8 mouse cellular contexts compared by ENCODE assay signal in the genomic region with DNA sequence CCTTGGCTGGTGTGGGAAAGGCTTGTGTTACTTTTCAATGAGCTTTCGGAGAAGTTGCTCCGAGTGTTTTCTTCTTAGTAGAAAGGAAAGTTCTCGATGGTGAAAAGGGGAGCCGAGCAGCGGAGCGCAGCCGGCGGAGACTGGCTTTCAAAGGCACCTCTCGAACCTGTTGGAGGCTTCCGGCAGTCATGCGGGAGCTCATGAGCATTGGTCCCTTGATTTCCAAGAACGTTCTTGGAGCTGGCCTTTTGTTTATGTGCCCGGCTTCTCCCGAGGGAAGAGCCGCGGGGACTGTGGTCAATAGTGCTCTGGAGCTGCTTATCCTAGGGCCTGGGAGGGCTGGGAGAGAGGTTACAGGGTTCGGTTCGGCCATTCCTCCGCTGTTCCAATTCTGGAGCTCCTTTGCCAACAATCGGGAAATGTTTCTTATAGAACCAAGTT. TPM values are rescaled to one million over a fixed set of nuclear protein-coding genes. Genes with fewer than 3 reads are reported as not detected.
DNase-seq lines count a peak whose midpoint lies in the region; ATAC-seq and TF ChIP-seq lines count a peak whose summit lies in the region.

No protein-coding gene starts in this region.

- no peaks in the 10 kb centered on the region for H3K9me3 ChIP-seq in liver, embryonic 14.5 days (ENCODE audit: control insufficient read depth, low read length)

- H3K79me2 ChIP-seq in C2C12 (ENCODE audit: control insufficient read depth, insufficient read depth): no peaks in the 10 kb centered on the region

- peak overlapping the region; percentile 40 for H3ac ChIP-seq in C2C12 (ENCODE audit: control insufficient read depth, insufficient read length, low read depth)

- no peak for ATAC-seq in CD4-positive, CD25-positive, alpha-beta regulatory T cell, adult 4 months
- ATAC-seq in liver, embryonic 14.5 days (ENCODE audit: insufficient read depth): no peak

- H3K4me1 ChIP-seq in liver, embryonic 14.5 days (replicated peaks; ENCODE audit: control insufficient read depth in 2 of 2, insufficient read depth in 2 of 2, low read length in 1 of 2): peaks cover 0 to 4% of the 10 kb centered on the region in 2 experiments; a peak in 1 of 4 replicates

- DNase-seq in CD4-positive, CD25-positive, alpha-beta regulatory T cell, adult 2 months (ENCODE audit: low read depth, low spot score): peak; percentile 66
- peak; percentile 14 to 32 for DNase-seq in cerebellum, postnatal 36 days
- DNase-seq in heart, postnatal 36 days: peak; percentile 31 to 35
- no peak for DNase-seq in liver, embryonic 14.5 days (ENCODE audit: low read depth in 3 of 3, low spot score in 3 of 3)
- DNase-seq in thymus, postnatal 36 days: peak; percentile 29 to 33
- DNase-seq in natural killer cell, adult 2 months (ENCODE audit: low spot score in 2 of 2): no peak

- H3K27ac ChIP-seq in liver, embryonic 14.5 days: no peak overlapping the region

- intact Hi-C loops in heart, postnatal 36 days (cut with DNase I): loop anchor here (2.0 to 10.0 kb wide), 5 partner anchors 78 to 692 kb away; a partner anchor contains a TSS

- H3K27me3 ChIP-seq in C2C12 (ENCODE audit: control insufficient read depth, insufficient read depth, insufficient read length): peaks cover 19% of the 10 kb centered on the region
- H3K27me3 ChIP-seq in liver, embryonic 14.5 days (ENCODE audit: control insufficient read depth, insufficient read depth, low read length): peaks cover 68% of the 10 kb centered on the region

- no peaks in the 10 kb centered on the region for H3K36me3 ChIP-seq in C2C12 (ENCODE audit: control insufficient read depth, insufficient read depth)
- no peaks in the 10 kb centered on the region for H3K36me3 ChIP-seq in liver, embryonic 14.5 days (replicated peaks; ENCODE audit: control insufficient read depth, insufficient read depth, low read depth)

- peak overlapping the region; percentile 6 for H3K4me3 ChIP-seq in C2C12 (ENCODE audit: insufficient read depth, poor library complexity, severe bottlenecking)
- H3K4me3 ChIP-seq in liver, embryonic 14.5 days (ENCODE audit: insufficient read depth in 1 of 2, low read depth in 2 of 2, low read length in 2 of 2): peak overlapping the region; percentile 10 to 78; a peak in 2 of 4 replicates

- WGBS in liver, embryonic 14.5 days (ENCODE audit: insufficient replicate concordance): under 1% methylated on average over 20 of the region's 20 CpGs

- no peak for TF ChIP-seq CTCF in C2C12 (IDR thresholded peaks at IDR 0.05; ENCODE audit: control insufficient read depth, insufficient read depth, insufficient read length)
- no peak for TF ChIP-seq CTCF in liver, embryonic 14.5 days (IDR thresholded peaks at IDR 0.05; ENCODE audit: low read depth)

- TF ChIP-seq EP300 in liver, embryonic 14.5 days (IDR thresholded peaks at IDR 0.05; ENCODE audit: low read depth): no peak

- H3K79me3 ChIP-seq in C2C12 (ENCODE audit: low read depth): no peaks in the 10 kb centered on the region

- H3K4me2 ChIP-seq in liver, embryonic 14.5 days (ENCODE audit: low read depth): peak overlapping the region; percentile 95

- H3K9ac ChIP-seq in liver, embryonic 14.5 days (replicated peaks): no peak overlapping the region

TF ChIP-seq in C2C12, 6 proteins besides CTCF, POLR2A, EP300 and RAD21:
- no peak for TF ChIP-seq MAX (IDR thresholded peaks at IDR 0.05)
- no peak for TF ChIP-seq FOSL1 (IDR thresholded peaks at IDR 0.05; ENCODE audit: insufficient read depth, low read length, poor library complexity, severe bottlenecking)
- TF ChIP-seq USF1 (IDR thresholded peaks at IDR 0.05; ENCODE audit: low read depth): no peak
- TF ChIP-seq CEBPB (IDR thresholded peaks at IDR 0.05; ENCODE audit: low read depth): no peak
- TF ChIP-seq MYOD1 (IDR thresholded peaks at IDR 0.05; ENCODE audit: control insufficient read depth, insufficient read length, low read depth): no peak

RNA-seq across cellular contexts. Expression of a gene that starts 1.5 kb away (rescaled TPM):
- 1 to 10 TPM; 2.2 to 2.3 TPM for polyA plus RNA-seq in CD4-positive, CD25-positive, alpha-beta regulatory T cell, adult 4 months (2017; shearing (Covaris generic))
- polyA plus RNA-seq in C2C12 (2012; fragmentation: generic; extraction: Trizol): 0.18 TPM
- 10 to 100 TPM in 1 of 2 experiments, 1 to 10 TPM in 1; 2.3 to 12.3 TPM for total RNA-seq in heart, postnatal 36 days (2021)
- polyA plus RNA-seq in liver, embryonic 14.5 days (2012; rRNA removed): 0.01 TPM in 2 replicates
- not detected in 2 replicates for polyA plus RNA-seq in liver, embryonic 14.5 days (2014; fragmentation: Nextera tagmentation; extraction: Ambion mirVana)

Comparison
In these comparisons a context has a peak if more than half of its experiments do, and no peak if none do; other contexts are left out.
1. DNase-seq: peak in CD4-positive, CD25-positive, alpha-beta regulatory T cell, adult 2 months (single experiment), cerebellum, postnatal 36 days (2 of 2), heart, postnatal 36 days (2 of 2) and thymus, postnatal 36 days (2 of 2); none in liver, embryonic 14.5 days (0 of 3) and natural killer cell, adult 2 months (0 of 2).